Mouse (Mus musculus) heart, embryonic 13.5 days (tissue): ENCODE measurements around the gene Cblc. TPM values are rescaled to one million over a fixed set of nuclear protein-coding genes. Genes with fewer than 3 reads are reported as not detected.

ENCODE experiments used
- ATAC-seq: fragments of 200-750 bp; cut with Nextera tagmentation; 2 replicates; pipeline ENCODE4 v1.8.0; 2017; ENCODE audit warnings: moderate TSS enrichment; ENCODE audit not compliant: insufficient number of reproducible peaks, low FRiP score, low TSS enrichment; ENCODE audit errors: extremely low read depth
- H3K27ac ChIP-seq: fragments of 300-500 bp; sonication (generic); replicated peaks from 2 replicates; pipeline ENCODE4 v1.5.1; 2015; ENCODE audit warnings: moderate library complexity, mild to moderate bottlenecking, inconsistent platforms
- H3K27me3 ChIP-seq: fragments of 300-500 bp; sonication (generic); replicated peaks from 2 replicates; pipeline ENCODE4 v1.6.1; 2015; ENCODE audit warnings: mild to moderate bottlenecking, inconsistent platforms
- H3K36me3 ChIP-seq: fragments of 300-500 bp; sonication (generic); 2 replicates; pipeline ENCODE4 v1.6.1; 2015; ENCODE audit warnings: mild to moderate bottlenecking, inconsistent platforms
- H3K4me1 ChIP-seq: fragments of 300-500 bp; sonication (generic); 2 replicates; pipeline ENCODE4 v1.6.1; 2015; ENCODE audit warnings: inconsistent platforms
- H3K4me2 ChIP-seq: fragments of 300-500 bp; sonication (generic); 2 replicates; pipeline ENCODE4 v1.6.1; 2015; ENCODE audit warnings: inconsistent platforms, mild to moderate bottlenecking, moderate library complexity
- H3K4me3 ChIP-seq: fragments of 300-500 bp; sonication (generic); 2 replicates; pipeline ENCODE4 v1.5.1; 2015; ENCODE audit warnings: moderate library complexity, mild to moderate bottlenecking, inconsistent platforms
- H3K9ac ChIP-seq: fragments of 300-500 bp; sonication (generic); 2 replicates; pipeline ENCODE4 v1.6.1; 2015; ENCODE audit warnings: inconsistent platforms, mild to moderate bottlenecking, moderate library complexity
- H3K9me3 ChIP-seq: fragments of 300-500 bp; sonication (generic); 2 replicates; pipeline ENCODE4 v1.6.1; 2016; ENCODE audit warnings: inconsistent platforms
- WGBS: fragments of 180-500 bp; shearing (Covaris S2); methylation state at CpG from one replicate; pipeline ENCODE4 v1.1.7; 2015; ENCODE audit warnings: mixed read lengths; 5-methylcytosine and 5-hydroxymethylcytosine counted together
- polyA plus RNA-seq: library from polyadenylated mRNA; unstranded; fragments of >200 nt; fragmentation: Nextera tagmentation; extraction: Ambion mirVana; gene quantifications from 2 replicates; pipeline ENCODE4 v1.2.1, GENCODE M21; 2015

Cblc gene
- 0.59 and 0.68 TPM in 2 replicates for polyA plus RNA-seq

DNA sequence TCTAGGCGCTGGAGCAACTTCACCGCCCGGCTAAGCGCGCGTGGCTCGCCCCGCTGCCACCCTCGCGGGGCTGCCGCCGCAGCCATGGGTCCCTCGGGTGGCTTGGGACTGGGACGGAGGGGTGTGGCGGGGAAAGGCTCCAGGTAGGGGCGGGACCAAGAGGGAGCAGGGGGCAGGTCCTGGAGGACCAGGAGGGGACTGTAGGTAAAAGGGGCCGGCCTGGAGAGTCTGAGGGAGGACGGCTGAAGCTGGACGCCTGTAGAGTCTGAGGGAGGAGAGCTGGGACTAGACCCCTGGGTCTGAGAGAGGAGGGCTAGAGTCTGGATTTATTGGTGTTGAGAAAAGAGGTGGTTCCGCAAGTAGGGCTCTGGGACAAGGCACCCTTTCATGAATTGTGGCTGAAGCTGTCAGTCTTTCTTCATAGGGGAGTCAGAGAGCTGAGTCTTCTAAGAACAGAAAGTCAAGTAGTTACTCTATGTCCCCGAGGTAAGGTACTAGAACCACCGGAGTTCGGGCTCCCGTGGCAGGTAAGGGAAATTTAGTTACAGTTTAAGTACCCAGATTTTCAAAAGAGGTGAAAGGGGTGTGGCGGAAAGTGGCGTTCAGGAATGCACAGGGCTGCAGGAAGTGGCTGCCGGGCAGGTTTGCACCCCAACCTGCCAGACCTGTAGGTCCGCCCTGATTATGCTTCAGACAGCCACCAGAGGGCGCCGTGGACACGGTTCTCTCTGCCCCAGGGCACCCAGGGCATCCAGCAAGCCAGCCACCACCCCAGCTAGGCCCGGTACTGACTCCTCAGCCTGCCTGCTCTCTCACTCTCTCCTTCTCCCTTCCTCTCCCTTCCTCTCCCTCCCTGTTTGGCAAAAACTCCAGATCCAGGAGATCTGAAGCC is at the start of gene Cblc:
TSS of gene Cblc (minus strand) at position 113 of the 892 bp plus-strand sequence.
- H3K9ac ChIP-seq: peak within 1 kb of the TSS; percentile 67
- peak within 1 kb of the TSS; percentile 33 for H3K4me3 ChIP-seq
- no peak within 1 kb of the TSS for H3K27ac ChIP-seq
- H3K4me1 ChIP-seq: peaks cover 10% of the 10 kb centered on the region
- H3K27me3 ChIP-seq: peaks cover 48% of the 10 kb centered on the region
- 3% methylated on average over 32 of the region's 32 CpGs for WGBS
- peak within 1 kb of the TSS; percentile 56 for H3K4me2 ChIP-seq
- H3K9me3 ChIP-seq: no peaks in the 10 kb centered on the region
- no peak for ATAC-seq
- no peaks in the 10 kb centered on the region for H3K36me3 ChIP-seq

DNA sequence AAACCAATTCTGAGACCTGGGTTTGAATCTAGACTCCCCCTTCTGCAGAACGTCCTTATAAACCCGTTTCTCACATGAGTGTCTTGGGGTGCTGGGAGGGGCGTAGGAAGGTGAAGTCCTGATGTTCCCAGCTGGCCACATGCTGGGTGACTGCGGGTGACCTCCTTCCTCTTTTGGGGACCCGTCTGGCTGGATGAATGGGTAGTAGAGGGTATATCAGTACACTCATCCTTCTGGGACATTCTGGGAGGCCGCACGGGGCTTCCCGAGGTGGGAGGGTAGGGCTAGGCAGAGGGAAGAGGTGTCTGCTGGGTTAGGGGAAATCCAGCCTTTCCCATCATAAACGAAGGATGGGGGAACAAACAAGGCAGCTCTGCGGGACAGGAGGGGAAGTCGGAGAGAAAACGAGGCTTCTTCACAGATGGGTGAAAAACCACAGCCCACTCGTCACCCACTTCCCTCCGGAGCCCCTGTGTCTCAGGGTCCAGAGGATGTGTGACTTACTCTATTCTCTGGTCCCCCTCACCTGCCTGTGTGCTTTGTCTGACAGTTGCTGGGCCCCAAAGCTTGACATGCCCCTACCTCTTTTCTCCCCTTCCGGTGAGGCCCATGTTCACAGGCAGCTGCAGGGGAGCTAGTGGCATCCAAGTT is 48.0 kb upstream of the Cblc start:
- peaks cover 54% of the 10 kb centered on the region for H3K27me3 ChIP-seq
- no peak overlapping the region for H3K4me2 ChIP-seq
- H3K4me3 ChIP-seq: no peak overlapping the region
- H3K9me3 ChIP-seq: no peaks in the 10 kb centered on the region
- 58% methylated on average over 15 of the region's 15 CpGs for WGBS
- ATAC-seq: no peak
- no peak overlapping the region for H3K27ac ChIP-seq
- H3K36me3 ChIP-seq: no peaks in the 10 kb centered on the region
- peaks cover 17% of the 10 kb centered on the region for H3K4me1 ChIP-seq
- H3K9ac ChIP-seq: no peak overlapping the region

DNA sequence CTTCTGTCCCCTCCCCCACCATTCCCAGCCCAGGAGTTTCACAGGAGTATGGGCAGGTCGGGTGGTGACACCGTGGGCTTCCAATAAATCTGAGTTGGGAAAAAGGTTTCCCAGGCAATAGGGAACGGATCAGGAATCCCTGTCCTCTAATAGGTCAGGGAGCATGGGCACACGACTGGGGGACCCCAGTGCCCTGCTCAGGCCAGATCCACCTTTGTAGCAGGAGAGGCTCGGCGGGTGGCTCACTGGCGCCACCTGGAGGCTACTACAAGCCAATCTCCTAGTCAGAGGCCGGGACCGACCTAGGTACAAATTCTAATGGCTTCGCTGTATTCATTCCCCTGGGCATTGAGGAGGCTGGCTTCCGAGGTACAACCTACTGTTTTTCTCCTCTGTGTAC is 47.0 kb upstream of the Cblc start:
- H3K4me1 ChIP-seq: peaks cover 17% of the 10 kb centered on the region
- no peak for ATAC-seq
- no peak overlapping the region for H3K4me2 ChIP-seq
- H3K9ac ChIP-seq: no peak overlapping the region
- H3K36me3 ChIP-seq: no peaks in the 10 kb centered on the region
- no peak overlapping the region for H3K27ac ChIP-seq
- H3K9me3 ChIP-seq: no peaks in the 10 kb centered on the region
- no peak overlapping the region for H3K4me3 ChIP-seq
- H3K27me3 ChIP-seq: peaks cover 51% of the 10 kb centered on the region
- 2% methylated on average over 11 of the region's 11 CpGs for WGBS

GRCm38 (mm10) chr7:19842885-19843504 is 46.4 kb upstream of the Cblc start:
- H3K4me2 ChIP-seq: no peak overlapping the region
- H3K27me3 ChIP-seq: peaks cover 50% of the 10 kb centered on the region
- WGBS: 20% methylated on average over 19 of the region's 19 CpGs
- H3K36me3 ChIP-seq: no peaks in the 10 kb centered on the region
- peaks cover 16% of the 10 kb centered on the region for H3K4me1 ChIP-seq
- H3K27ac ChIP-seq: no peak overlapping the region
- no peak overlapping the region for H3K4me3 ChIP-seq
- no peaks in the 10 kb centered on the region for H3K9me3 ChIP-seq
- no peak for ATAC-seq
- H3K9ac ChIP-seq: no peak overlapping the region

DNA sequence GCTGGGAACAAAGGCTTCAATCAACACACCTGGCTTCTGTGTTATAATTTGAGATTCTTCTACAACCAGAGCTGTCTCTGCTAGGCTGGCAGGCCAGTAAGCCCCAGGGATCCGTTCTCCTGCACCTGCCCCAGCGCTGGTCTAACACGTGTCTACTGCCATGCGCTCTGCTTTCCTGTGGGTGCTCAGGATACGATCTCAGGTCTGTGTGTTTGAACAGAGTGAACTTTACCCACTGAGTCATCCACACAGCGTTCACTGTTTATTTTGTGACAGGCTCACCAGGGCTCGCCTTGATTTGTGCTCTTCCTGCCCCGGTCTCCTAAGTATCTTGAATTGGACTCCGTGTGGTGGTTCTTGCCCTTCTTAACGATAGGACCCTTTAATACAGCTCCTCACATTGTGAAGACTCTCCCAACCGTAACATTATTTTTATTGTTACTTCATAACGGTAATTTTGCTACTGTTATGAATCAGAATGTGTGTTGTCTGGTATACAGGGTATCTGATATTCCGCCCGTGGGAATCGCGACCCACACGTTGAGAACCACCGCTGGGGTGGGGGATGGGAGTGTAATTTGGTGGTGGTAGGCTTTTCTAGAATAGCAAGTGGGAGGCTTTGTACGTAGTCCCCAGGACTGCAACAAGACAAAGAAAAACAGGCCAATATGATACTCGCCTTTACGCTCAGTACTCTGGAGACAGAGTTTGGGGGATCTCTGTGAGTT is 45.2 kb upstream of the Cblc start:
- 0 out of 2 replicates have a peak, but pooled peaks cover 5% of the 10 kb centered on the region for H3K4me1 ChIP-seq
- no peak overlapping the region for H3K9ac ChIP-seq
- no peak overlapping the region for H3K4me3 ChIP-seq
- WGBS: 77% methylated on average over 21 of the region's 21 CpGs
- no peak overlapping the region for H3K4me2 ChIP-seq
- H3K36me3 ChIP-seq: no peaks in the 10 kb centered on the region
- ATAC-seq: no peak
- no peaks in the 10 kb centered on the region for H3K9me3 ChIP-seq
- H3K27ac ChIP-seq: no peak overlapping the region
- H3K27me3 ChIP-seq: peaks cover 47% of the 10 kb centered on the region

- H3K4me2 ChIP-seq: no peak overlapping the region
- no peak overlapping the region for H3K4me3 ChIP-seq
- H3K27me3 ChIP-seq: peaks cover 44% of the 10 kb centered on the region
- no peaks in the 10 kb centered on the region for H3K9me3 ChIP-seq
- H3K27ac ChIP-seq: no peak overlapping the region
- no peak overlapping the region for H3K9ac ChIP-seq
- H3K36me3 ChIP-seq: no peaks in the 10 kb centered on the region
- no peak for ATAC-seq
- H3K4me1 ChIP-seq: 0 out of 2 replicates have a peak, but pooled peaks cover 5% of the 10 kb centered on the region
- WGBS: 72% methylated on average over 3 of the region's 3 CpGs
These were observed 44.3 kb upstream of the Cblc start for GRCm38 (mm10) chr7:19840936-19841335.

- H3K9ac ChIP-seq: no peak overlapping the region
- H3K4me2 ChIP-seq: no peak overlapping the region
- peaks cover 38% of the 10 kb centered on the region for H3K27me3 ChIP-seq
- no peaks in the 10 kb centered on the region for H3K36me3 ChIP-seq
- no peak for ATAC-seq
- H3K27ac ChIP-seq: no peak overlapping the region
- H3K4me3 ChIP-seq: no peak overlapping the region
- no peaks in the 10 kb centered on the region for H3K9me3 ChIP-seq
- H3K4me1 ChIP-seq: 0 out of 2 replicates have a peak, but pooled peaks cover 5% of the 10 kb centered on the region
- WGBS: 69% methylated on average over 4 of the region's 4 CpGs
These were observed 43.8 kb upstream of the Cblc start for GRCm38 (mm10) chr7:19840371-19840770.

DNA sequence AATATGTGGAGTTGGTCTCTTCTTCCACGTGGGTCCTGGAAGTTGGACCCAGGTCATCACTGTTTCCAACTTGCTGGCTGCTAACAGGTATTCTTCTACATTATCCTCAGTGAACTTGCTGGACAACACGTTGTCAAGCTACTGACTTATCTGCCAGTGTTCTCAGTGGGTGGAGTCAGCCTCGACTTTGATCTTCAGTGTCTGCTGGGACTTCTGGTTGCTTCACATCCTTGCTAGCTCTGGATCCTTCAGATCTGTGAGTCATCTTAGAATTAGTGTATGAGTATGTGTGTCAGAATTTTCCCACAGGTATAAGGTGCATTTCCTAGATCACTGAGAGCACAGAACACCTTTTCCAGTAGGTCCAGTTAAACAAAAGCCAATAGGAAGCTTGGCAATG is 40.2 kb upstream of the Cblc start:
- no peak overlapping the region for H3K27ac ChIP-seq
- H3K9me3 ChIP-seq: no peaks in the 10 kb centered on the region
- H3K36me3 ChIP-seq: no peaks in the 10 kb centered on the region
- no peaks in the 10 kb centered on the region for H3K4me1 ChIP-seq
- no peak overlapping the region for H3K9ac ChIP-seq
- no peak for ATAC-seq
- WGBS: 47% methylated on average over 3 of the region's 3 CpGs
- no peak overlapping the region for H3K4me2 ChIP-seq
- H3K4me3 ChIP-seq: no peak overlapping the region
- H3K27me3 ChIP-seq: peaks cover 12% of the 10 kb centered on the region

- 56% methylated on average over 3 of the region's 3 CpGs for WGBS
- ATAC-seq: no peak
These were observed 37.4 kb upstream of the Cblc start for GRCm38 (mm10) chr7:19834055-19834454.

GRCm38 (mm10) chr7:19831837-19832236 is 35.2 kb upstream of the Cblc start:
- Histone ChIP-seq H3K27me3 (peaks cover 17% of the 10 kb centered on the region; the same call in 1 of the 2 replicates), H3K27ac (no peak overlapping the region), H3K36me3 (no peaks in the 10 kb centered on the region), H3K4me3 (no peak overlapping the region), H3K4me2 (no peak overlapping the region), H3K4me1 (peaks cover 13% of the 10 kb centered on the region), H3K9me3 (0 out of 2 replicates have a peak, but pooled peaks cover 2% of the 10 kb centered on the region), H3K9ac (no peak overlapping the region)
- no peak for ATAC-seq
- WGBS: 46% methylated on average over 9 of the region's 9 CpGs

More at GRCm38 (mm10) chr7:19834055-19834454, 37.4 kb upstream of the Cblc start:
- Histone ChIP-seq H3K27me3 (peaks cover 9% of the 10 kb centered on the region; the same call in 1 of the 2 replicates), H3K9ac (no peak overlapping the region), H3K4me2 (no peak overlapping the region), H3K27ac (no peak overlapping the region), H3K36me3 (no peaks in the 10 kb centered on the region), H3K9me3 (0 out of 2 replicates have a peak, but pooled peaks cover 2% of the 10 kb centered on the region), H3K4me1 (peaks cover 13% of the 10 kb centered on the region), H3K4me3 (no peak overlapping the region)
